Mouse (Mus musculus) forelimb bud, embryonic 11.5 days (tissue): ENCODE data around the gene Rufy2.
A peak's percentile ranks its signal among the peaks of the same experiment; 100 is the strongest.
"Not testable (repeated sequence)": the region's sequence is repeated elsewhere in the genome, so short reads cannot be mapped to it uniquely, and the experiment has no call there.

Experiments used
- DNase-seq: peaks from one replicate; pipeline ENCODE4 v3.0.0-alpha.2; 2012; ENCODE audit warnings: low read depth, low spot score

The Rufy2 gene

GRCm38 (mm10) chr10:63051267-63051666 is 71.2 kb downstream of the Rufy2 start:
- DNase-seq: no peak

- no peak for DNase-seq
Measured at GRCm38 (mm10) chr10:63052011-63052410, 72.0 kb downstream of the Rufy2 start.

GRCm38 (mm10) chr10:63053007-63053406 is 73.0 kb downstream of the Rufy2 start:
- DNase-seq: no peak

GRCm38 (mm10) chr10:63054071-63054470 is 74.0 kb downstream of the Rufy2 start:
- DNase-seq: not testable (repeated sequence)

GRCm38 (mm10) chr10:63054586-63054985 is 74.6 kb downstream of the Rufy2 start:
- no peak for DNase-seq

GRCm38 (mm10) chr10:63056966-63057750 is 77.1 kb downstream of the Rufy2 start:
- no peak for DNase-seq

GRCm38 (mm10) chr10:63059862-63060261 is 79.8 kb downstream of the Rufy2 start, which contains the start of gene Pbld1:
Gene Pbld1 (plus strand): TSS chr10:63060162.
- no peak for DNase-seq

- no peak for DNase-seq
Measured at GRCm38 (mm10) chr10:63060406-63060805, 80.4 kb downstream of the Rufy2 start.

GRCm38 (mm10) chr10:63061266-63061665 is 81.2 kb downstream of the Rufy2 start:
- DNase-seq: no peak

GRCm38 (mm10) chr10:63062696-63063095 is 82.7 kb downstream of the Rufy2 start:
- no peak for DNase-seq

GRCm38 (mm10) chr10:63063365-63063764 is 83.3 kb downstream of the Rufy2 start:
- no peak for DNase-seq

GRCm38 (mm10) chr10:63064516-63064915 is 84.5 kb downstream of the Rufy2 start:
- DNase-seq: no peak

GRCm38 (mm10) chr10:63065561-63065960 is 85.5 kb downstream of the Rufy2 start:
- DNase-seq: no peak

- DNase-seq: peak; percentile 67
Measured at GRCm38 (mm10) chr10:63065988-63066387, 86.0 kb downstream of the Rufy2 start.
